Mouse (Mus musculus) olfactory bulb, adult 2 months (tissue): ENCODE results near the gene Gm16181. TPM values are rescaled to one million over a fixed set of nuclear protein-coding genes. Genes with fewer than 3 reads are reported as not detected.
A peak's percentile ranks its signal among the peaks of the same experiment; 100 is the strongest.

Source experiments
- H3K27ac ChIP-seq: fragments of 200-500 bp; 2 replicates; pipeline ENCODE4 v1.5.1; 2012; ENCODE audit warnings: low read depth, low read length; ENCODE audit not compliant: insufficient read depth
- H3K4me1 ChIP-seq: fragments of 200-500 bp; 2 replicates; pipeline ENCODE4 v1.6.1; 2012; ENCODE audit warnings: low read length; ENCODE audit not compliant: control insufficient read depth, insufficient read depth
- H3K4me3 ChIP-seq: fragments of 200-500 bp; 2 replicates; pipeline ENCODE4 v1.5.1; 2012; ENCODE audit warnings: mild to moderate bottlenecking, low read depth, low read length, moderate library complexity; ENCODE audit not compliant: insufficient read depth
- CTCF ChIP-seq: fragments of 200-500 bp; IDR thresholded peaks from 2 replicates; pipeline ENCODE4 v1.5.1; 2012; ENCODE audit warnings: low read depth, mild to moderate bottlenecking, low read length, moderate library complexity; ENCODE audit not compliant: insufficient read depth
- POLR2A ChIP-seq: fragments of 200-500 bp; IDR thresholded peaks from 2 replicates; pipeline ENCODE4 v1.6.1; 2012; ENCODE audit warnings: mild to moderate bottlenecking, low read depth, low read length, moderate library complexity; ENCODE audit not compliant: insufficient read depth
- WGBS: fragments of 180-500 bp; shearing (Covaris S2); methylation state at CpG from one replicate; pipeline ENCODE4 v1.1.7; 2018; 5-methylcytosine and 5-hydroxymethylcytosine counted together
- polyA plus RNA-seq: library from polyadenylated mRNA; stranded (reverse); fragments of >200 nt; gene quantifications from 2 replicates; pipeline ENCODE4 v1.2.4, GENCODE M21; 2012; ENCODE audit warnings: low replicate concordance; ENCODE audit not compliant: missing spikeins, insufficient read depth, insufficient read length

Gene Gm16181
- not detected in 2 replicates for polyA plus RNA-seq

GRCm38 (mm10) chr17:35220156-35220952, at the start of gene Gm16181:
TSS of gene Gm16181 (plus strand) at chr17:35220834.
- 78% methylated on average over 28 of the region's 28 CpGs for WGBS

GRCm38 (mm10) chr17:35172445-35173234, 48.0 kb upstream of the Gm16181 start:
- Histone ChIP-seq H3K27ac (no peak overlapping the region), H3K4me1 (peaks cover 2% of the 10 kb centered on the region; the same call in 1 of the 2 replicates), H3K4me3 (no peak overlapping the region)
- TF ChIP-seq CTCF (no peak), POLR2A (no peak)
- WGBS: 70% methylated on average over 11 of the region's 11 CpGs

More at GRCm38 (mm10) chr17:35220156-35220952, at the start of gene Gm16181:
- Histone ChIP-seq H3K27ac (peak within 1 kb of the TSS; percentile 37; the same call in 1 of the 2 replicates), H3K4me1 (peaks cover 16% of the 10 kb centered on the region), H3K4me3 (no peak within 1 kb of the TSS)
- TF ChIP-seq CTCF: no peak
- no peak for TF ChIP-seq POLR2A

GRCm38 (mm10) chr17:35173329-35173728, 47.3 kb upstream of the Gm16181 start:
- Histone ChIP-seq H3K4me1 (peaks cover 2% of the 10 kb centered on the region; the same call in 1 of the 2 replicates), H3K4me3 (no peak overlapping the region), H3K27ac (no peak overlapping the region)
- TF ChIP-seq POLR2A (no peak), CTCF (no peak)
- WGBS: 85% methylated on average over 3 of the region's 3 CpGs

GRCm38 (mm10) chr17:35174201-35174977, 46.2 kb upstream of the Gm16181 start:
- peaks cover 2% of the 10 kb centered on the region; the same call in 1 of the 2 replicates for H3K4me1 ChIP-seq
- no peak for TF ChIP-seq CTCF
- TF ChIP-seq POLR2A: no peak
- H3K27ac ChIP-seq: no peak overlapping the region
- H3K4me3 ChIP-seq: no peak overlapping the region
- WGBS: 62% methylated on average over 8 of the region's 8 CpGs

GRCm38 (mm10) chr17:35175382-35175781, 45.3 kb upstream of the Gm16181 start:
- Histone ChIP-seq H3K4me1 (peaks cover 2% of the 10 kb centered on the region; the same call in 1 of the 2 replicates), H3K4me3 (no peak overlapping the region), H3K27ac (no peak overlapping the region)
- 81% methylated on average over 6 of the region's 6 CpGs for WGBS
- TF ChIP-seq POLR2A (no peak), CTCF (no peak)

GRCm38 (mm10) chr17:35175968-35176367, 44.7 kb upstream of the Gm16181 start, which contains the start of gene Aif1:
TSS of gene Aif1 (minus strand) at chr17:35176068.
- Histone ChIP-seq H3K4me3 (no peak within 1 kb of the TSS), H3K27ac (no peak within 1 kb of the TSS), H3K4me1 (peaks cover 2% of the 10 kb centered on the region; the same call in 1 of the 2 replicates)
- WGBS: 70% methylated on average over 2 of the region's 2 CpGs
- TF ChIP-seq CTCF (no peak), POLR2A (no peak)

GRCm38 (mm10) chr17:35178528-35178927, 42.1 kb upstream of the Gm16181 start:
- Histone ChIP-seq H3K4me3 (no peak overlapping the region), H3K4me1 (peaks cover under 1% of the 10 kb centered on the region; the same call in 1 of the 2 replicates), H3K27ac (no peak overlapping the region)
- 27% methylated on average over 5 of the region's 5 CpGs for WGBS
- peak; percentile 85 for TF ChIP-seq CTCF
- TF ChIP-seq POLR2A: no peak

GRCm38 (mm10) chr17:35180093-35180492, 40.5 kb upstream of the Gm16181 start:
- TF ChIP-seq CTCF: no peak
- TF ChIP-seq POLR2A: no peak
- Histone ChIP-seq H3K4me1 (no peaks in the 10 kb centered on the region), H3K4me3 (no peak overlapping the region), H3K27ac (no peak overlapping the region)
- WGBS: 88% methylated on average over 5 of the region's 5 CpGs
